Mouse (Mus musculus): Measurements from ENCODE around the gene Trim16. TPM values are rescaled to one million over a fixed set of nuclear protein-coding genes. Genes with fewer than 3 reads are reported as not detected.

The Trim16 gene
- polyA plus RNA-seq, 1 experiment from 2014 or later, result 3.3 TPM

GRCm38 (mm10) chr11:62846961-62847654 lies 27.1 kb downstream of the Trim16 start, which contains the start of gene Fbxw10:
Fbxw10 (plus strand) TSS chr11:62847069.
- peak; percentile 48 for DNase-seq (ENCODE audit: low spot score)
- Histone ChIP-seq H3K27me3 (ENCODE audit: low read depth, poor library complexity, severe bottlenecking) (0 out of 2 replicates have a peak, but pooled peaks cover 5% of the 10 kb centered on the region), H3K9me3 (replicated peaks) (no peaks in the 10 kb centered on the region), H3K4me1 (peaks cover 25% of the 10 kb centered on the region), H3K36me3 (no peaks in the 10 kb centered on the region), H3K27ac (peak within 1 kb of the TSS; percentile 84), H3K4me3 (peak within 1 kb of the TSS; percentile 42)
- 19% methylated on average over 12 of the region's 12 CpGs for WGBS

DNA sequence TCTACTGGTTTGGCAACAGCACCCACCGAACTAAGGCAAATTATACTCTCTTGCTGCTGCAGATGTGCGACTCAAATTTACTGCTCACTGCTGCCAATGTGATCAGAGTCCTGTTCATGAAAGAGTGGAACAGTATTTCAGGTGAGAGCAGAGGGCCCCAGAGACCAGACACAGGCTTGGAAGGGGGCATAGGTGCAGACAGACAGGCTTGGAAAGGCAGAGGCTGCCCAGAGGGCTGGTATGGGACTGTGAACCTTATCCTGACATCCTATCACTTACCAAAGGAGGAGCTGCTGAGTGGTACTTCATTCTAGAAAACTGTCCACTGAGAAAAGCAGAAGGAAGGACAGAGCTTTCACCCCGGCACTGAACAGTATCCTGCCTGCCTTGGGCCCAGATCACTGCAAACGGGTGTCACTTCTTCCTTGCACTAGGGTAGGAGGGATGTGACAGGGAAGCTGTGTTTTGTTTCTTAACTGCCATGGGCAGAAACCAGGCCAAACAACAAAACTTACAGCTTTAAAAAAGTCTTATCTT lies 27.7 kb downstream of the Trim16 start:
- WGBS, result 35% methylated on average over 4 of the region's 4 CpGs
- no peaks in the 10 kb centered on the region for H3K9me3 ChIP-seq (replicated peaks)
- peak overlapping the region; percentile 42 for H3K4me3 ChIP-seq
- no peak for DNase-seq (ENCODE audit: low spot score)
- peak overlapping the region; percentile 84 for H3K27ac ChIP-seq
- H3K36me3 ChIP-seq, result no peaks in the 10 kb centered on the region
- 0 out of 2 replicates have a peak, but pooled peaks cover 5% of the 10 kb centered on the region for H3K27me3 ChIP-seq (ENCODE audit: low read depth, poor library complexity, severe bottlenecking)
- H3K4me1 ChIP-seq, result peaks cover 25% of the 10 kb centered on the region

DNA sequence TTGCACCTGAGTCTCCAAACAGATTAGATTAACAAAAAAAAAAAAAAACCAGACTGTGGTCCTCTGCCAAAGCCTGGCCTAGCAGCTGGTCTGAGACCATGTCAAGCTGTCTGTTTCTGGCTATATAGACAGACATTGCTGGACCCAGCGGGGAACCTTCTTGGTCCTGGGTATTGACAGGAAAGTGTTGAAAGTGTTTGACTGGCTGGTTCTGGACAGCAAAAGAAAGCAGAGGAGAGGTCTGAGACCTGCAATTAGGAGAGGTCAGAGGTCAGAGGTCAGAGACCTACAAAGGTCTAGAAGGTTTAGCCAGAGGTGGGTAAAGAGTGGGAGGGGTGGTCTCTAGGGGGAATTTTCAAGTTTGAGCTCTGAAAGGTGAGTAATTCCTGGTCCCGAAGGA lies 28.3 kb downstream of the Trim16 start:
- Histone ChIP-seq H3K9me3 (replicated peaks) (no peaks in the 10 kb centered on the region), H3K27ac (no peak overlapping the region), H3K4me1 (peaks cover 25% of the 10 kb centered on the region), H3K4me3 (no peak overlapping the region), H3K36me3 (no peaks in the 10 kb centered on the region), H3K27me3 (ENCODE audit: low read depth, poor library complexity, severe bottlenecking) (0 out of 2 replicates have a peak, but pooled peaks cover 5% of the 10 kb centered on the region)
- DNase-seq (ENCODE audit: low spot score), result no peak
- WGBS, result 22% methylated on average over 2 of the region's 2 CpGs

DNA sequence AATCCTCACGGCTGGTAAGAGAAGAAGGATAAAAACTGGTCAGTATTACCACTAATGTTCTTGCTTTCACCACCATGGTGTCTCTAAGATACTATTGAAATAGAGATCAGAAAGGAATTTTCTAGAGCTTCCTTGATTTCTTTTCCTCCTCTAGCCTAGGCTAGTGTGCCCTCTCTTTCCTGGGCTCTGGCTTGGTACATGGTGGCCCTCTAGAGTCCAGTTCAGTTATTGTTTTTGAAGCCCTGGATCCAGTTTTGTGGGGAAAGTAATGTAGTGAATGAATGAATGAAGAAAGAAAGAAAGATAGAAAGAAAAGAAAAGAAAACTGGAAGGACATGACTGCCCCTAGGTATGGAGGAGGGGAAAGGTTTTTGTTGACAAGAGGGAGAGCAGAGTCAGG lies 31.2 kb downstream of the Trim16 start:
- no peaks in the 10 kb centered on the region for H3K36me3 ChIP-seq
- H3K4me3 ChIP-seq, result no peak overlapping the region
- H3K9me3 ChIP-seq (replicated peaks), result no peaks in the 10 kb centered on the region
- 83% methylated on average over 1 of the region's 1 CpGs for WGBS
- H3K4me1 ChIP-seq, result peaks cover 25% of the 10 kb centered on the region
- no peak for DNase-seq (ENCODE audit: low spot score)
- no peak overlapping the region for H3K27ac ChIP-seq
- 0 out of 2 replicates have a peak, but pooled peaks cover 5% of the 10 kb centered on the region for H3K27me3 ChIP-seq (ENCODE audit: low read depth, poor library complexity, severe bottlenecking)

DNA sequence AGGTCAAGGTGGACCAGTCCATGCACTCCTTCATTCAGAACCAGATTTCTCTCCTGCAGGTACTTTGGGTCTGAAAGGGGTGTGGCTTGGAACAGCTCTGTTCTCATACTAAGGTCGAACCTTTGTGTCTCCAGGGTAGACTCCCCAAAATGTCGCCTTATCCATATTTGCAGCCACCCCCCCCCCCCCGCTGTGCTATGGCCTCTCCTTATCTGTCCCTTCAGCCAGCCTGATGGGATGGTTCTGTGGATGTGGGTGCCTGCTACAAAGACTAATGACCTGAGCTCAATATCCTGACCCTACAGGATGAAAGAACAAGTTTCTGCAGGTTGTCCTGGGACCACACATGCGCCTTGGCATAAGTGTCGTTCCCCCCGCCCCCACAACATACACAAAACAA lies 33.3 kb downstream of the Trim16 start:
- WGBS, result 87% methylated on average over 6 of the region's 6 CpGs
- H3K9me3 ChIP-seq (replicated peaks), result no peaks in the 10 kb centered on the region
- no peaks in the 10 kb centered on the region for H3K36me3 ChIP-seq
- H3K4me3 ChIP-seq, result no peak overlapping the region
- no peak for DNase-seq (ENCODE audit: low spot score)
- no peak overlapping the region for H3K27ac ChIP-seq
- 0 out of 2 replicates have a peak, but pooled peaks cover 5% of the 10 kb centered on the region for H3K27me3 ChIP-seq (ENCODE audit: low read depth, poor library complexity, severe bottlenecking)
- H3K4me1 ChIP-seq, result peaks cover 10% of the 10 kb centered on the region

GRCm38 (mm10) chr11:62865562-62865961 lies 45.5 kb downstream of the Trim16 start:
- Histone ChIP-seq H3K9me3 (replicated peaks) (no peaks in the 10 kb centered on the region), H3K27ac (no peak overlapping the region), H3K4me3 (no peak overlapping the region), H3K4me1 (no peaks in the 10 kb centered on the region; the same call in 1 of the 2 replicates), H3K36me3 (no peaks in the 10 kb centered on the region), H3K27me3 (ENCODE audit: low read depth, poor library complexity, severe bottlenecking) (no peaks in the 10 kb centered on the region)
- DNase-seq (ENCODE audit: low spot score), result no peak
- WGBS, result 72% methylated on average over 4 of the region's 4 CpGs

GRCm38 (mm10) chr11:62866685-62867084 lies 46.7 kb downstream of the Trim16 start:
- Histone ChIP-seq H3K27me3 (ENCODE audit: low read depth, poor library complexity, severe bottlenecking) (no peaks in the 10 kb centered on the region), H3K9me3 (replicated peaks) (no peaks in the 10 kb centered on the region), H3K4me3 (no peak overlapping the region), H3K4me1 (no peaks in the 10 kb centered on the region; the same call in 1 of the 2 replicates), H3K27ac (no peak overlapping the region), H3K36me3 (no peaks in the 10 kb centered on the region)
- WGBS, result 87% methylated on average over 7 of the region's 7 CpGs
- DNase-seq (ENCODE audit: low spot score), result no peak

DNA sequence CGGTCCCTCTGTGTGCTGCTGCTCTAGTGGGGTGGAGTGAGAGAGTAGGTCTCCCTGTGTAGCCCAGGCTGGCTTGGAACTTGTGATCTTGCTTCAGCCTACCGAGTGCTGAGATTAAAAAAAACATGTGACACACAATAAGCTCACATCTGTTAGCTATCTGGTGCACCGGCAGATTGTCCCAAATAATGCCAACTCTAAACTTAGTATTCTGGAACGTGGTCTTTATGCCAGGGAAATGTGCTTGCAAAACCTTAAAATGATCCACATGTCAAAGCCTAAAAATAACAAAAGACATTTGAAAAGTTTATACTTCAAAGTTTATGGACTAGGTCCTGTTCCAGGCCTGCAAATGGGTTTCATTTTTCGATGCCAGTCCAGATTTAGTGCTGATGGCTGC lies 49.2 kb downstream of the Trim16 start:
- 82% methylated on average over 5 of the region's 5 CpGs for WGBS
- Histone ChIP-seq H3K4me3 (no peak overlapping the region), H3K27me3 (ENCODE audit: low read depth, poor library complexity, severe bottlenecking) (no peaks in the 10 kb centered on the region), H3K9me3 (replicated peaks) (no peaks in the 10 kb centered on the region), H3K27ac (no peak overlapping the region), H3K36me3 (no peaks in the 10 kb centered on the region), H3K4me1 (no peaks in the 10 kb centered on the region; the same call in 1 of the 2 replicates)
- no peak for DNase-seq (ENCODE audit: low spot score)

DNA sequence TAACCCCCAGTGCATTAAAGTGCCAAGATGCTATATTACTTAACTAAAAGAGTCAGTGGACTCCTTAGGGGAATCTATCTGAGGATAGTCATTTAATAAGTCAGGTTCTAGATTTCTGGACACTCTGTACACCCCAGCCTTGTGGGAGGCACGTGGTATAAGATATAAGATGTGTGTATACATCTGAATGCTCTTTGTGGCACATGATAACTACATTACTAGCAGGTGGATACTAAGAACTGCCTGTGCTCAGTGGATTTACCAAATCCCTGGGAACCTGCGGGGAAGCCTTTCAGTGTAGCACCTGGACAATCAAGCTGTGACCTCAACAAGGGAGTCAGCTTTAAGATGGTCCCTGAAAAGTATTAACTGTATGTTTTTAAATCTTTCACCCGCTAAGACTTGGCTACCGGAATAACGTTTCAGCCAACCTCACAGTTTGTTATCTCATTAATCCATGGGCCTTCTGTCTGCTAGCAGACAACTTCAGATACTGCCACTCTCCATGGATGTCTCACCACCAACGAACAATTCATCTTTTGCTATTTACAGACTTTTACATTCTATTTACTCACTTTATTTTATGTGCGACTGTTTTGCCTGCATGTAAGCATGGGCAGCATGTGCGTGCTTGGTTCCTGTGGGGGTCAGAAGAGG lies 49.8 kb downstream of the Trim16 start:
- Histone ChIP-seq H3K4me3 (no peak overlapping the region), H3K4me1 (no peaks in the 10 kb centered on the region; the same call in 1 of the 2 replicates), H3K27me3 (ENCODE audit: low read depth, poor library complexity, severe bottlenecking) (no peaks in the 10 kb centered on the region), H3K9me3 (replicated peaks) (no peaks in the 10 kb centered on the region), H3K27ac (no peak overlapping the region), H3K36me3 (no peaks in the 10 kb centered on the region)
- DNase-seq (ENCODE audit: low spot score), result no peak
- 90% methylated on average over 8 of the region's 8 CpGs for WGBS

DNA sequence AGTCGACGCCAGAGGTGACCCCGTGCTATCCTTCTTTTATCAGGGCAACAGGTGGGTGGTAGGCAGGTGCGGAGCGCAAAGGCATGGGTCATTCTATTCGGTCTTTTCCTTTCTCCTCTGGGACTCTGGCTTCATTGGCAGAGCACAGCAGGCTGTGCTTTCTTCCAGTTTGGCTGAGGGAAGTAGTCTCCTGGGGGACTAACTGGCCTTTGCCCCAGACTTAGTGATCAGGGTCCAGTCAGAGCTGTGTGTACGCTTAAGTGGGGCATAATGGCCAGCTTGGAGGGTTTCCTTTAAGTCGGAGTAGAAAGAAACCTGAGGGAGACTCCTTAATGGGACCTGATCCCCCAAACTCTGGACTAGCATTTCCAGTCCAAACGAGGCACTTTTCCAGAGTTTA lies 53.4 kb downstream of the Trim16 start:
- DNase-seq (ENCODE audit: low spot score), result no peak
- Histone ChIP-seq H3K27me3 (ENCODE audit: low read depth, poor library complexity, severe bottlenecking) (no peaks in the 10 kb centered on the region), H3K27ac (no peak overlapping the region), H3K36me3 (no peaks in the 10 kb centered on the region), H3K4me1 (peaks cover 8% of the 10 kb centered on the region), H3K4me3 (no peak overlapping the region), H3K9me3 (replicated peaks) (no peaks in the 10 kb centered on the region)
- WGBS, result 79% methylated on average over 9 of the region's 9 CpGs

DNA sequence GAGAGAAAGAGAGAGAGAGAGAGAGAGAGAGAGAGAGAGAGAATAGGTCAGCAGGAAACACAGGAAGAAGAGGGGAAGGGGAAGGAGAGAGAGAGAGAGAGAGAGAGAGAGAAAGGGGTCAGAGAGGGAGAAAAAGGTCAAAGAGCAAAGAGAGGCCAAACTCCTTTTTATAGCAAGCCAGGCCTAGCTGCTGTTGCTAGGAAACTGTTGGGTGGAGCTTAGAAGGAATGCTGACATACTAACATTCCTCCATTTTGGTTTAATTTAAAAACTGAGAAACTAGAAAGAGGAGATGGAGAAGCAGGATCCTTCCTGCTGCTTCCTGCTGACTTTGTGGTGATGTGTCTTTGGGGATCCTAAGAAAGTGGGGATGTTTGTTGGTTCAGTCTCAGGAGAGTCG lies 55.7 kb downstream of the Trim16 start:
- Histone ChIP-seq H3K36me3 (no peaks in the 10 kb centered on the region), H3K4me1 (peaks cover 11% of the 10 kb centered on the region), H3K27me3 (ENCODE audit: low read depth, poor library complexity, severe bottlenecking) (no peaks in the 10 kb centered on the region), H3K4me3 (no peak overlapping the region), H3K9me3 (replicated peaks) (no peaks in the 10 kb centered on the region), H3K27ac (no peak overlapping the region)
- DNase-seq (ENCODE audit: low spot score), result no peak
- 89% methylated on average over 1 of the region's 1 CpGs for WGBS

- Histone ChIP-seq H3K27me3 (ENCODE audit: low read depth, poor library complexity, severe bottlenecking) (no peaks in the 10 kb centered on the region), H3K4me3 (no peak overlapping the region), H3K36me3 (no peaks in the 10 kb centered on the region), H3K4me1 (peaks cover 11% of the 10 kb centered on the region), H3K9me3 (replicated peaks) (no peaks in the 10 kb centered on the region), H3K27ac (no peak overlapping the region)
- DNase-seq (ENCODE audit: low spot score), result no peak
- WGBS, result 85% methylated on average over 4 of the region's 4 CpGs
Measured at GRCm38 (mm10) chr11:62876445-62876844, 56.4 kb downstream of the Trim16 start.

DNA sequence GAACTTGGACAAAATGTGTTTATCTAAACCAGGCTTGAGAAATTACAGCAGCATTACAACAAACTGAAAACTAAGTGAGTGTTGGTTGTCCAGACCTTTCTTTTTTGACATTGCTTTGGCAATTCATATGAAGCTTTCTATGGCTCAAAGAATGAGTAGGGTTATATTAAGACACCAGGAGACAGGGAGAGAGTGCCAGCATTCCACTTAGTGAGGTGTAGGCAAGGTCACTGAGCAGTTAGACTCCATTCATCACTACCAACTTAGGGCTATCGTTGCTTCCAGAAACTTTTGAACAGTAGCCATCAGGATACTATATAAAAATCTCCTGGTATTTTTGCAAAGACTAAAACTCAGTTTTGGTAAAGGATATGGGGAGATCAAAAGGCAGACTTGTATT lies 57.4 kb downstream of the Trim16 start:
- WGBS, result 93% methylated on average over 1 of the region's 1 CpGs
- no peak overlapping the region for H3K27ac ChIP-seq
- no peaks in the 10 kb centered on the region for H3K27me3 ChIP-seq (ENCODE audit: low read depth, poor library complexity, severe bottlenecking)
- H3K9me3 ChIP-seq (replicated peaks), result no peaks in the 10 kb centered on the region
- H3K4me1 ChIP-seq, result peaks cover 11% of the 10 kb centered on the region
- H3K4me3 ChIP-seq, result no peak overlapping the region
- DNase-seq (ENCODE audit: low spot score), result no peak
- no peaks in the 10 kb centered on the region for H3K36me3 ChIP-seq

Measured in limb, embryonic 10.5 days (tissue).